Mouse (Mus musculus) cerebellum, postnatal 25 days (tissue): ENCODE results near the gene Vwa3b.

Source experiments
- DNase-seq, 2 experiments: peaks; one replicate each; pipeline ENCODE4 v3.0.0; 2021; ENCODE audit warnings: mixed read lengths in 2 of 2

The Vwa3b gene

GRCm38 (mm10) chr1:37124696-37125349 is 98.4 kb downstream of the Vwa3b start:
- no peak for DNase-seq

- no peak for DNase-seq
These were observed 103.7 kb downstream of the Vwa3b start for GRCm38 (mm10) chr1:37130012-37130570.

- DNase-seq: no peak
These were observed 104.8 kb downstream of the Vwa3b start for GRCm38 (mm10) chr1:37131146-37131545.

- DNase-seq: no peak
These were observed 106.0 kb downstream of the Vwa3b start for GRCm38 (mm10) chr1:37132433-37132832.

- DNase-seq: peak in 1 of 2 experiments; percentile 7
These were observed 119.6 kb downstream of the Vwa3b start for GRCm38 (mm10) chr1:37145966-37146365.

GRCm38 (mm10) chr1:37149866-37150265 is 123.5 kb downstream of the Vwa3b start:
- no peak for DNase-seq

- no peak for DNase-seq
These were observed 125.5 kb downstream of the Vwa3b start for GRCm38 (mm10) chr1:37151896-37152295.

- no peak for DNase-seq
These were observed 139.7 kb downstream of the Vwa3b start for GRCm38 (mm10) chr1:37166066-37166465.

- no peak for DNase-seq
These were observed 141.5 kb downstream of the Vwa3b start for GRCm38 (mm10) chr1:37167918-37168317.

- no peak for DNase-seq
These were observed 151.5 kb downstream of the Vwa3b start for GRCm38 (mm10) chr1:37177874-37178273.

GRCm38 (mm10) chr1:37179852-37180251 is 153.5 kb downstream of the Vwa3b start:
- no peak for DNase-seq

- DNase-seq: no peak
These were observed 160.7 kb downstream of the Vwa3b start for GRCm38 (mm10) chr1:37187050-37187449.

GRCm38 (mm10) chr1:37194607-37195006 is 168.2 kb downstream of the Vwa3b start:
- DNase-seq: no peak

GRCm38 (mm10) chr1:37201406-37201805 is 175.0 kb downstream of the Vwa3b start:
- no peak for DNase-seq

GRCm38 (mm10) chr1:37207743-37208142 is 181.3 kb downstream of the Vwa3b start:
- no peak for DNase-seq

- no peak for DNase-seq
These were observed 186.0 kb downstream of the Vwa3b start for GRCm38 (mm10) chr1:37212375-37212774.

GRCm38 (mm10) chr1:37214144-37214543 is 187.7 kb downstream of the Vwa3b start, which contains the start of gene Cnga3:
TSS of gene Cnga3 (plus strand) at chr1:37214434.
- no peak for DNase-seq

- DNase-seq: peak in 1 of 2 experiments; percentile 30
These were observed 192.0 kb downstream of the Vwa3b start for GRCm38 (mm10) chr1:37218386-37218785.

- DNase-seq: no peak
These were observed 193.2 kb downstream of the Vwa3b start for GRCm38 (mm10) chr1:37219593-37219992.

GRCm38 (mm10) chr1:37220134-37220907 is 193.9 kb downstream of the Vwa3b start:
- DNase-seq: peak; percentile 20 to 43

GRCm38 (mm10) chr1:37222002-37222401 is 195.6 kb downstream of the Vwa3b start:
- no peak for DNase-seq

- no peak for DNase-seq
These were observed 204.0 kb downstream of the Vwa3b start for GRCm38 (mm10) chr1:37230404-37230803.

GRCm38 (mm10) chr1:37231295-37231701 is 204.9 kb downstream of the Vwa3b start:
- DNase-seq: no peak
